Mouse (Mus musculus): ENCODE measurements at regions not wholly inside any gene's neighbourhood (a gene's known extent, or its start where the extent isn't known, plus 50 kb on each side); places are given as distances from the start of the nearest gene placed in this dataset.
A peak's percentile ranks its signal among the peaks of the same experiment; 100 is the strongest.

- peak in 1 of 2 experiments; percentile 16 for DNase-seq (ENCODE audit: low spot score in 2 of 2)
Measured at GRCm38 (mm10) chr1:98268853-98269252, 152.1 kb upstream of the Slco6d1 start.

- DNase-seq (ENCODE audit: low spot score in 2 of 2) = no peak
Measured at GRCm38 (mm10) chr1:98270212-98270611, 150.7 kb upstream of the Slco6d1 start.

GRCm38 (mm10) chr1:98273966-98274616 lies 146.8 kb upstream of the Slco6d1 start:
- DNase-seq (ENCODE audit: low spot score in 2 of 2) = no peak

GRCm38 (mm10) chr1:98275524-98275923 lies 145.4 kb upstream of the Slco6d1 start:
- peak in 1 of 2 experiments; percentile 9 for DNase-seq (ENCODE audit: low spot score in 2 of 2)

GRCm38 (mm10) chr1:98279446-98280048 lies 141.4 kb upstream of the Slco6d1 start:
- no peak for DNase-seq (ENCODE audit: low spot score in 2 of 2)

GRCm38 (mm10) chr1:98280263-98281052 lies 140.5 kb upstream of the Slco6d1 start:
- DNase-seq (ENCODE audit: low spot score in 2 of 2) = no peak

GRCm38 (mm10) chr1:98281053-98281770 lies 139.7 kb upstream of the Slco6d1 start:
- no peak for DNase-seq (ENCODE audit: low spot score in 2 of 2)

- DNase-seq (ENCODE audit: low spot score in 2 of 2) = no peak
Measured at GRCm38 (mm10) chr1:98281771-98282149, 139.2 kb upstream of the Slco6d1 start.

- DNase-seq (ENCODE audit: low spot score in 2 of 2) = no peak
Measured at GRCm38 (mm10) chr1:98303166-98303565, 117.8 kb upstream of the Slco6d1 start.

GRCm38 (mm10) chr1:98306363-98306762 lies 114.6 kb upstream of the Slco6d1 start:
- DNase-seq (ENCODE audit: low spot score in 2 of 2) = no peak

GRCm38 (mm10) chr1:98307519-98307918 lies 113.4 kb upstream of the Slco6d1 start:
- DNase-seq (ENCODE audit: low spot score in 2 of 2) = no peak

- no peak for DNase-seq (ENCODE audit: low spot score in 2 of 2)
Measured at GRCm38 (mm10) chr1:98309894-98310293, 111.0 kb upstream of the Slco6d1 start.

GRCm38 (mm10) chr1:98350095-98350549 lies 70.8 kb upstream of the Slco6d1 start:
- DNase-seq (ENCODE audit: low spot score in 2 of 2) = no peak

GRCm38 (mm10) chr1:98350725-98351124 lies 70.2 kb upstream of the Slco6d1 start:
- DNase-seq (ENCODE audit: low spot score in 2 of 2) = no peak

- DNase-seq (ENCODE audit: low spot score in 2 of 2) = no peak
Measured at GRCm38 (mm10) chr1:98351530-98351929, 69.4 kb upstream of the Slco6d1 start.
